Mouse (Mus musculus): Measurements from ENCODE around the gene Map4k3.
A peak's percentile ranks its signal among the peaks of the same experiment; 100 is the strongest.
"Not testable (repeated sequence)": the region's sequence is repeated elsewhere in the genome, so short reads cannot be mapped to it uniquely, and the experiment has no call there.

The Map4k3 gene

GRCm38 (mm10) chr17:80624979-80625378 is 103.3 kb downstream of the Map4k3 start:
- no peak for DNase-seq

DNA sequence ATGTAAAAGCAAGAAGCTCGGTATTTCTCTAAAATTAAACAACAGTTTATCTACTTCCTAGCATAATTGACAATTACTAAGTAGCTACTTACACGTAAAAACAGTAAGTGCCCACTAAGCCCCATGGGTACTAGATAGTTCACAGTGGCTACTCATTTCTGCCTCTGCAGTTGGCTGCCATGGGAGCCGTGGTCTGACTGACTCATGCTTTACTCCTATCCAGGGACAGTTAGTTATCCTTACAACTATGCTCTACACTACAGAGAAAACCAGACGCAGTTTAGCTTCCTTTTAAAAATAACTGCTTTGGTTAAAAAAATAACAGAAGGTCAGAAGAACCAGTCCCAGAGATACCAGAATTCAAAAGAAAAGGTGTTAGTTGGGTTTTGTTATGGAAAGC is 106.6 kb downstream of the Map4k3 start:
- DNase-seq: no peak

- DNase-seq: peak; percentile 78
Observed at GRCm38 (mm10) chr17:80620786-80621423, 107.4 kb downstream of the Map4k3 start.

DNA sequence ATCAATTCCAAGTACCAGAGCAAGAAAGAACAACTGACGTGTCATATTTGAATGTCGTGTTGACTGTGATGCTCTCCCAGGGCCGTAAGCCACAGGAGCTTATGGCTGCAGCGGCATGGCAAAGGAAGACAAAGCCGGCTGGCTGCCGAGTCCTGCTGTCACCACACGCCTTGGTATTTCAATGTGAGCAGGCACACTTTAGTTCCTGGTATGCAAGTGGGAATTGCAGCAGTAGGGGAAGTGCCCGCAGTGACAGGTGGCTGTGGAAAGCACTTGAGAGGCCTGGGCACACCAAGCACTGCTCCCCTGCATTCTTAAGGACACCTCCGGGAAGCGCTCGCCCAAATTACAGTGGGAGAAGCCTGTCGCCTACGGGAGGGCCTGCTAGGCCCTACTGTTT is 108.7 kb downstream of the Map4k3 start:
- peak; percentile 58 for DNase-seq

GRCm38 (mm10) chr17:80618890-80619289 is 109.4 kb downstream of the Map4k3 start:
- no peak for DNase-seq

GRCm38 (mm10) chr17:80603806-80604205 is 124.5 kb downstream of the Map4k3 start:
- DNase-seq: no peak

- DNase-seq: peak; percentile 48
Observed at GRCm38 (mm10) chr17:80603079-80603625, 125.1 kb downstream of the Map4k3 start.

DNA sequence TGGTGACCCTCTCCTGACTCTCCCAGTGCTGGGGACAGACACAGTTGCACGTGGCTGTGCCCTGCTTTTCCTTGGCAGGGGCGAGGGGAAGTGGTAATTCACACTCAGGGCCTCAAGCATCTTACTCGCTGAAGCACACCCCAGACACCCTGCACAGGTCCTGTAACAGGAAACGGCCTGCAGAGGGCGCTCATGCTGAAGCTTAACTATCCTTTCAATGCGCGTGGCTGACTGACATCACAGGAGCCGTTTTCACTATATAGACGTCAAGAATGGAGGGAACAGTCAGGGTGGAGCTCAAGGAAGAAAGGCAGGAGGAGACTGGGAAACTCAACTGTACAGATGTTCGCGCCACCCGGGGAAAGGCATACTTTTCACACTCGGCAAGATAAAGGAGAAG is 126.9 kb downstream of the Map4k3 start:
- peak; percentile 65 for DNase-seq

GRCm38 (mm10) chr17:80583051-80583450 is 145.2 kb downstream of the Map4k3 start:
- DNase-seq: no peak

- no peak for DNase-seq
Observed at GRCm38 (mm10) chr17:80579901-80580300, 148.4 kb downstream of the Map4k3 start.

- no peak for DNase-seq
Observed at GRCm38 (mm10) chr17:80579089-80579488, 149.2 kb downstream of the Map4k3 start.

GRCm38 (mm10) chr17:80578041-80578440 is 150.2 kb downstream of the Map4k3 start:
- DNase-seq: no peak

DNA sequence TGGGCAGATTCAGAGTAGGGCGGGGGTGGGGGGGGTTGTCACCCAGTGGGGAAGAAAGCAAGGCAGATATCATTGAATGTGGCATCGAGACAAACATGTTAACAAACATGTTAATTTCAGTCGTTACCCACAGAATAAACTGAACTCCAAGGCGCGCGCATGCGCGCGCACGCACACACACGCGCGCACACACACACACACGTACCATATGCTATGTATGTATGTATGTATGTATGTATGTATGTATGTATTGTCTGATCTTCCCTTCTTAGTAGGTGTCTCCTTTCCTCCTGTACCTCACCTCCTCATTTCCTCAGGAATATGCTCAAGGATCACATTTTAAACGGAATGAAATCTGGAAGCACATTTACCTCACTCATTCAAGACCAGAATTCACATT is 150.6 kb downstream of the Map4k3 start, which contains the start of gene Cdkl4:
Cdkl4 (minus strand) TSS at position 175 of the 400 bp plus-strand sequence.
- DNase-seq: no peak

GRCm38 (mm10) chr17:80577214-80577613 is 151.1 kb downstream of the Map4k3 start:
- no peak for DNase-seq

GRCm38 (mm10) chr17:80575008-80575407 is 153.3 kb downstream of the Map4k3 start:
- no peak for DNase-seq

DNA sequence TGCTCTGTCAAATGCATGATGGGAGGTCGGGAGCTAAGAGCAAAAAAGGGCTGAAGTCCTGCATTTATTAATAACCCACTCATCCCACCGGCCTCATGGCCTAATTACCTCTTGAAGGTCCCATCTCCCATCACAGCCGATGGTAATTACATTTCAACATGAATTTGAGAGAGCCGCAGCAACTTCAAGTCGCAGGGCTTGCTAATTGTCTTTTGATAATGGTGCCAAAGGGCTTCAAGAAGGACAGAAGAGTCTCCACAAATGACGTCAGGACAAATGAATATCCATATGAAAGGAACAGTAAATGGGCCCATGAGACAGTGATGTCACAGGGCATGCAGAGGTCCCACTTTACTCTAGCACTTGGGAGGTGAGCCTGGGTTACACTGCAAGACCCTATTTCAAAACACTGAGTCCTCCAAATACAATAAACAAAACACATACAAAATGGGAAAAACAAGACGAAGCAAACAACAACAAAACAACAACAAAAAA is 153.8 kb downstream of the Map4k3 start:
- no peak for DNase-seq

- DNase-seq: no peak
Observed at GRCm38 (mm10) chr17:80572187-80572935, 155.9 kb downstream of the Map4k3 start.

DNA sequence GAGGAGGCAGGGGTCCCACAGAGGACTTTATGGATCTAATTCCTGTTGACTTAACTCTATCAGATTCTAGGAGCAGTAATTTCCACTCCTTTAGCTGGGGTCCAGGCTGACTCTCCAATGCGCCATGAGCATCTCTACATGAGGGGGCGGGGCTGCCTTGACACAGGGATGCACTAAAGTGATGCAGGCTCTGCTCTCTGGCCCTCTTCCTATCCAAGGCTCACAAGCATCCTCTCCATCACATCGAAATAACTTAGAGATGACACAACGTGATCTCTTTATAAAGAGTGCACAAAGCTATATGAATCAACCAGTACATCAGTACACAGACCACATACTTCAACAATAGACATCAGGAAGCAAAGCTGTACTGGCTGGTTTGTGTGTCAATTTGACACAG is 156.8 kb downstream of the Map4k3 start:
- no peak for DNase-seq

- DNase-seq: not testable (repeated sequence)
Observed at GRCm38 (mm10) chr17:80569718-80570117, 158.6 kb downstream of the Map4k3 start.

DNA sequence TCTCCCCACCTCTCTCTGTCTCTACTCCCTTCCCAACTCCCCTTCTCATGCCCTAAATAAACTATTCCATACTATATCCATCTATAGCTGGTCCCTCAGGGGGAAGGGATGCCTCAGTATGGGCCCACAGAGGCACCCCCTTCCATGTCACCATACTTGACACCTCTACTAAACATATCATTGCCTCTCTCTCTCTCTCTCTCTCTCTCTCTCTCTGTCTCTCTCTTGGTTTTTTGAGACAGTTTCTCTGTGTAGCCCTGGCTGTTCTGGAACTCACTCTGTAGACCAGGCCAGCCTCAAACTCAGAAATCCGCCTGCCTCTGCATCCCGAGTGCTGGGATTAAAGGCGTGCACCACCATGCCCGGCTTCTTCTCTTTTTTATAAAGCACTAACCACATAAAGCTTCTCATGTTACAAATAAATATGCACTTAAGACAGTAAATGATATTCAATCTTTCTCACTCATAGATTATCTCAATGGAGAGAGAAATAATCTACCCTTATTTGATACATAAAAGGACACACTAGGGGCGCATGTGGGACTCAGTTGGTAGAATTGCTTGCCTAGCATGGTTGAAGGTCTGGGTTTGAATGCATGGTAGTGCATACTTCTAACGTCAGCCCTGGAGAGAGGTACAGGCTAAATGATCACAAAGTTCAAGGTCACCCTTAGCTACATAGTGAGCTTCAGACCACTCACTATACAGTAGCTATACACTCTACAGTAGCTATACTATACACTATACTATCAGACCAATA is 159.3 kb downstream of the Map4k3 start:
- no peak for DNase-seq

- DNase-seq: no peak
Observed at GRCm38 (mm10) chr17:80568441-80568840, 159.8 kb downstream of the Map4k3 start.

- DNase-seq: no peak
Observed at GRCm38 (mm10) chr17:80564611-80564924, 163.7 kb downstream of the Map4k3 start.
